10 mouse cellular contexts compared by ENCODE assay signal in the genomic region with DNA sequence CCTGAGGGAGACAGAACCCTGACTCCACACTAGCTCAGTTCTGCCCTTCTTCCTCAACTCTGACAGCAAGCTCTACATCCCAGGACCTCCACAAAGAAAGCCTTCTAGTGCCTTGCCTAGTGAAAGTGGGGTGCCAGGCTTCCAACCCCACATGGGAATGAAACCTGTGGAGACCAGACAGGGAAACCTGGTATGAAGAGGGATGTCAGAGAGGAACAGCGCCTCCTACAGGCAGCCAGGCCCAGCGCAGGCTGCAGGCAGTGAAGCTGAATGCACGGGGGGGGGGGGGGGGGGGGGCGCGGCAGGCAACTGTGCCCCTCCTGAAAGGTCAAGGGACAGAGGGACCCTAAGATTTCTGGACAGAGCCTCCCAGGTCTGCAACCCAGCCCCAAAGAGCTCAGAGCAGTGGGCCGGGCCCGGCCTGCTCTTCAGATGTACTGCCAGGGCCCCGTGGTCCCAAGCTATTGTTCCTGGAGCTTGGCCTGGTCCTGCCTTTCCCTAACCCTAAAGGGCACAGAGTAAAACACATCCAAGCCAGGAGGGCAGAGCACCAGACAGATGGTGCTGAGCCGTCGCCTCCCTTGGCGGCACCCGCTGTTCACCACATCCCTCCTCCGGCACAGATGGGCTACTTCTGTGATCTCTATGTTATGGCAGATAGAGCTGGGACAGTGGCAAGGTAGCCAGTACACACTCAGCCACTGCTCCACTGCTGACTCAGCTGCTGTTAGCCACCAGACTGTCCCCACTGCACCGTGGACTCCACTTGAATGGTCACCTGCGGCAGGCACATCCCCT. TPM values are rescaled to one million over a fixed set of nuclear protein-coding genes. Genes with fewer than 3 reads are reported as not detected.
DNase-seq lines count a peak whose midpoint lies in the region; ATAC-seq and TF ChIP-seq lines count a peak whose summit lies in the region.
"Had no signal": no experiment of that assay in that cellular context is flagged by ENCODE, and none has a peak within 500 bp of the region (broad histone marks: within the 10 kb centered on the region; RNA-seq: fewer than 3 reads in every experiment).

No protein-coding gene starts in this region.

- no peak overlapping the region for H3K4me3 ChIP-seq in lung, adult 2 months (replicated peaks; ENCODE audit: extremely low read depth, low read depth, low read length)
- H3K4me3 ChIP-seq in embryonic facial prominence, embryonic 10.5 days = no peak overlapping the region
- no peak overlapping the region for H3K4me3 ChIP-seq in midbrain, embryonic 12.5 days
- H3K4me3 ChIP-seq in intestine, embryonic 16.5 days (ENCODE audit: low read length) = no peak overlapping the region
- H3K4me3 ChIP-seq: limb, embryonic 15.5 days had no signal

- H3K9me3 ChIP-seq in embryonic facial prominence, embryonic 10.5 days = no peaks in the 10 kb centered on the region
- H3K9me3 ChIP-seq in midbrain, embryonic 12.5 days = no peaks in the 10 kb centered on the region
- H3K9me3 ChIP-seq in intestine, embryonic 16.5 days (ENCODE audit: control insufficient read depth, low read length) = no peaks in the 10 kb centered on the region
- H3K9me3 ChIP-seq: limb, embryonic 15.5 days had no signal

- TF ChIP-seq CTCF in lung, adult 2 months (IDR thresholded peaks at IDR 0.05; ENCODE audit: insufficient read depth, low read length) = peak; percentile 57

- H3K4me1 ChIP-seq in lung, adult 2 months (ENCODE audit: control insufficient read depth, insufficient read depth, low read length) = peaks cover 7% of the 10 kb centered on the region
- H3K4me1 ChIP-seq in embryonic facial prominence, embryonic 10.5 days = peaks cover 33% of the 10 kb centered on the region
- peaks cover 50% of the 10 kb centered on the region for H3K4me1 ChIP-seq in midbrain, embryonic 12.5 days
- peaks cover 15% of the 10 kb centered on the region; the same call in 1 of the 2 replicates for H3K4me1 ChIP-seq in intestine, embryonic 16.5 days (ENCODE audit: control insufficient read depth, insufficient read depth, low read length)

- H3K4me2 ChIP-seq in midbrain, embryonic 12.5 days (replicated peaks) = no peak overlapping the region
- no peak overlapping the region for H3K4me2 ChIP-seq in intestine, embryonic 16.5 days (ENCODE audit: low read depth, low read length)
- H3K4me2 ChIP-seq: limb, embryonic 15.5 days had no signal

- no peak overlapping the region for H3K27ac ChIP-seq in embryonic facial prominence, embryonic 10.5 days (replicated peaks)
- H3K27ac ChIP-seq in midbrain, embryonic 12.5 days (replicated peaks) = peak overlapping the region; percentile 87
- no peak overlapping the region for H3K27ac ChIP-seq in intestine, embryonic 16.5 days (ENCODE audit: low read length)
- H3K27ac ChIP-seq: limb, embryonic 15.5 days had no signal

- H3K9ac ChIP-seq in midbrain, embryonic 12.5 days (replicated peaks) = no peak overlapping the region
- H3K9ac ChIP-seq in intestine, embryonic 16.5 days (ENCODE audit: low read depth, low read length) = no peak overlapping the region
- H3K9ac ChIP-seq: limb, embryonic 15.5 days had no signal

- WGBS in lung, adult 2 months = 85% methylated on average over 11 of the region's 15 CpGs
- 62% methylated on average over 15 of the region's 15 CpGs for WGBS in embryonic facial prominence, embryonic 10.5 days
- 65% methylated on average over 11 of the region's 15 CpGs for WGBS in midbrain, embryonic 12.5 days
- 71% methylated on average over 13 of the region's 15 CpGs for WGBS in intestine, embryonic 16.5 days

- ATAC-seq in midbrain, embryonic 12.5 days (ENCODE audit: low FRiP score, low read depth) = no peak
- no peak for ATAC-seq in activated CD4-positive, CD25-positive, alpha-beta regulatory T cell, adult 4 months
- no peak for ATAC-seq in intestine, embryonic 16.5 days

- no peaks in the 10 kb centered on the region for H3K36me3 ChIP-seq in embryonic facial prominence, embryonic 10.5 days (replicated peaks)
- no peaks in the 10 kb centered on the region for H3K36me3 ChIP-seq in midbrain, embryonic 12.5 days
- H3K36me3 ChIP-seq in intestine, embryonic 16.5 days (ENCODE audit: control insufficient read depth, insufficient read depth, low read length) = no peaks in the 10 kb centered on the region
- H3K36me3 ChIP-seq: limb, embryonic 15.5 days had no signal

- peaks cover 52% of the 10 kb centered on the region for H3K27me3 ChIP-seq in embryonic facial prominence, embryonic 10.5 days (replicated peaks; ENCODE audit: low read depth, poor library complexity, severe bottlenecking)
- peaks cover 32% of the 10 kb centered on the region for H3K27me3 ChIP-seq in midbrain, embryonic 12.5 days
- H3K27me3 ChIP-seq in intestine, embryonic 16.5 days (replicated peaks; ENCODE audit: control insufficient read depth, insufficient read depth, low read length) = no peaks in the 10 kb centered on the region

- peak; percentile 43 for DNase-seq in adrenal gland, postnatal 10 days
- no peak for DNase-seq in adrenal gland, adult 18-20 months (ENCODE audit: low spot score in 2 of 2)
- DNase-seq in lung, adult 2 months = no peak
- DNase-seq in lung, adult 18-20 months = no peak
- DNase-seq in embryonic facial prominence, embryonic 10.5 days (ENCODE audit: low spot score) = peak; percentile 50

- no peak for TF ChIP-seq POLR2A in lung, adult 2 months (IDR thresholded peaks at IDR 0.05; ENCODE audit: borderline replicate concordance, extremely low read depth, low read depth, low read length)

RNA-seq across cellular contexts. Expression of a gene that starts 13.8 kb away (rescaled TPM):
- total RNA-seq in adrenal gland, postnatal 10 days (2021) = not detected
- total RNA-seq in adrenal gland, adult 18-20 months (2021) = not detected
- 0.12 and 0.13 TPM in 2 replicates for polyA plus RNA-seq in lung, adult 2 months (2012; rRNA removed)
- polyA plus RNA-seq in embryonic facial prominence, embryonic 10.5 days (2016; fragmentation: Nextera tagmentation; extraction: Ambion mirVana) = 0.19 and 0.20 TPM in 2 replicates
- polyA plus RNA-seq in midbrain, embryonic 12.5 days (2016; fragmentation: Nextera tagmentation; extraction: Ambion mirVana) = 0.09 and 0.12 TPM in 2 replicates
- under 1 TPM; 0.47 to 0.48 TPM for polyA plus RNA-seq in activated CD4-positive, CD25-positive, alpha-beta regulatory T cell, adult 4 months (2017; shearing (Covaris generic))
- polyA plus RNA-seq in intestine, embryonic 16.5 days (2015; fragmentation: Nextera tagmentation; extraction: Ambion mirVana) = 0.07 TPM in 1 of 2 replicates, not detected in the other

RNA-seq across cellular contexts. Expression of a gene that starts 21.7 kb away (rescaled TPM):
- total RNA-seq in adrenal gland, postnatal 10 days (2021) = under 1 TPM; 0.27 to 0.39 TPM
- under 1 TPM in 1 of 2 experiments, not detected in 1; 0.06 TPM for total RNA-seq in adrenal gland, adult 18-20 months (2021)
- polyA plus RNA-seq in lung, adult 2 months (2012; rRNA removed) = 0.02 and 0.06 TPM in 2 replicates
- 0.17 and 0.35 TPM in 2 replicates for polyA plus RNA-seq in embryonic facial prominence, embryonic 10.5 days (2016; fragmentation: Nextera tagmentation; extraction: Ambion mirVana)
- polyA plus RNA-seq in midbrain, embryonic 12.5 days (2016; fragmentation: Nextera tagmentation; extraction: Ambion mirVana) = 5.3 and 6.9 TPM in 2 replicates
- polyA plus RNA-seq in activated CD4-positive, CD25-positive, alpha-beta regulatory T cell, adult 4 months (2017; shearing (Covaris generic)) = not detected
- 0.70 and 0.77 TPM in 2 replicates for polyA plus RNA-seq in intestine, embryonic 16.5 days (2015; fragmentation: Nextera tagmentation; extraction: Ambion mirVana)
- polyA plus RNA-seq: stomach, embryonic 14.5 days had no signal

Comparison
In these comparisons a context has a peak if more than half of its experiments do, and no peak if none do; other contexts are left out.
1. DNase-seq: peak in adrenal gland, postnatal 10 days (single experiment) and embryonic facial prominence, embryonic 10.5 days (single experiment); none in adrenal gland, adult 18-20 months (0 of 2), lung, adult 2 months (single experiment) and lung, adult 18-20 months (0 of 2).